ENCODE assay signal across 8 mouse cellular contexts in the genomic region with DNA sequence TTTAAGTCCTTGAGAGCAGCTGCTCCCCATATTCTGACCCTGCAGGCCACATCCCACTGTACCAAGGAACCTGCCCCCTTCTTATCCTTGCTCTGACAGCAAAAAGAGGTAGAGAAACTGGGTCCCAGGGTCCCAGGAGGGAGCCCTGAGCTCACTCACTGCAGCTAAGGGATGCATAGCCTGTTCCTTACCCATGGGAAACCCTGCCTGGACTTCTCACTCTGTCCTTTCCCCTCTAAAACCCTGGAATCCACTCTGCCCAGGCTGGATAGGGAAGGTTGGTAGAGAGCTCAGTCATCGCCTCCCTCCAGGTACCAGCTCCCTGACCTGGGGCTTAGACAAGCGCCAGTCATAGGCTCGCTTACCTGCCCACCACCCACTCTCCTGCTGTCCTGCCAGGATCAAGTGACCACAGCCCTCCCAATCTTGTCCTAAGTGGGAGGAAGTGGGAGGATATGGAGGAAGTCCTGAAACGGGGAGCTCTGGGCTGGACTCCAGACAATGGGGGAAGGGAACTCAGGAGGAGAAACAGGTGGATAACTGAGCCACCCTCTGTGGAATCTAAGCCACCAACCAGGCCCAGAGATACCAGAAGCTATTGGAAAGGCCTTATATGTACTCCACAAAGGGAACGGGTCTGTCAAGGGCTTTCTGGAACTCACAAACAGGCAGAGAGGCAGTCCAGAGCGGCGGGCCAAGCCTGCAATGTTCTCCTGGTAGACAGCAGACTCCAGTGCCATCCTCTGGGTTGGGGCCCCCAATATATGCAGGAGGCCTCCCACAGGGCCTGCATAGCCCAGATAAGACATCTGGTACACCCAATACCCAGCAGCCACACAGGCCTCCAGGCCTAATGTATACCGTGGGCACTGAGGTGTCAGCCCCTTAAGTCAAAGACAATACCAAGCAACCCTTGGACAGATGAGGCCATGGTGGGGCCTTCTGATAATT. TPM values are rescaled to one million over a fixed set of nuclear protein-coding genes. Genes with fewer than 3 reads are reported as not detected.
DNase-seq lines count a peak whose midpoint lies in the region; ATAC-seq and TF ChIP-seq lines count a peak whose summit lies in the region.

No protein-coding gene starts in this region.

- 88% methylated on average over 8 of the region's 8 CpGs for WGBS in embryonic facial prominence, embryonic 15.5 days
- WGBS in intestine, postnatal 0 days = 62% methylated on average over 8 of the region's 8 CpGs

- peak overlapping the region; percentile 34; the same call in 1 of the 2 replicates for H3K27ac ChIP-seq in embryonic facial prominence, embryonic 15.5 days (replicated peaks)
- no peak overlapping the region; the same call in 1 of the 2 replicates for H3K27ac ChIP-seq in intestine, postnatal 0 days (ENCODE audit: low read depth, low read length)

- H3K9me3 ChIP-seq in embryonic facial prominence, embryonic 15.5 days (replicated peaks) = no peaks in the 10 kb centered on the region
- no peaks in the 10 kb centered on the region for H3K9me3 ChIP-seq in intestine, postnatal 0 days (ENCODE audit: control insufficient read depth)

- peaks cover 74% of the 10 kb centered on the region for H3K4me1 ChIP-seq in embryonic facial prominence, embryonic 15.5 days
- peaks cover 29% of the 10 kb centered on the region; the same call in 1 of the 2 replicates for H3K4me1 ChIP-seq in intestine, postnatal 0 days (replicated peaks; ENCODE audit: control insufficient read depth, insufficient read depth, low read length)

- TF ChIP-seq CTCF in intestine, postnatal 0 days (IDR thresholded peaks at IDR 0.05; ENCODE audit: low read depth) = no peak

- H3K4me3 ChIP-seq in embryonic facial prominence, embryonic 15.5 days (replicated peaks) = no peak overlapping the region
- no peak overlapping the region for H3K4me3 ChIP-seq in intestine, postnatal 0 days (ENCODE audit: low read depth, low read length)

- DNase-seq in layer of hippocampus, adult 11-12 months (ENCODE audit: low spot score) = peak; percentile 3
- no peak for DNase-seq in layer of hippocampus, postnatal 14 days (ENCODE audit: low spot score in 2 of 2)
- DNase-seq in lung, postnatal 10 days = peak; percentile 72
- DNase-seq in layer of hippocampus, adult 9-10 months (ENCODE audit: low spot score) = no peak
- no peak for DNase-seq in layer of hippocampus, postnatal 25 days (ENCODE audit: extremely low spot score in 1 of 2, low spot score in 1 of 2)

- ATAC-seq in embryonic facial prominence, embryonic 15.5 days (ENCODE audit: insufficient number of reproducible peaks, low FRiP score, low TSS enrichment, low read depth) = no peak
- ATAC-seq in intestine, postnatal 0 days = no peak
- ATAC-seq in granulocyte monocyte progenitor cell, adult 5-6 weeks (replicated peaks; ENCODE audit: poor library complexity, severe bottlenecking) = no peak

- no peak overlapping the region for H3K4me2 ChIP-seq in embryonic facial prominence, embryonic 15.5 days (replicated peaks)
- peak overlapping the region; percentile 99 for H3K4me2 ChIP-seq in intestine, postnatal 0 days (replicated peaks; ENCODE audit: low read depth)

- no peak overlapping the region for H3K9ac ChIP-seq in embryonic facial prominence, embryonic 15.5 days
- no peak overlapping the region; the same call in 1 of the 2 replicates for H3K9ac ChIP-seq in intestine, postnatal 0 days (ENCODE audit: low read depth, low read length)

- no peaks in the 10 kb centered on the region for H3K27me3 ChIP-seq in embryonic facial prominence, embryonic 15.5 days
- no peaks in the 10 kb centered on the region for H3K27me3 ChIP-seq in intestine, postnatal 0 days (replicated peaks; ENCODE audit: control insufficient read depth, insufficient read depth, low read length)

- H3K36me3 ChIP-seq in embryonic facial prominence, embryonic 15.5 days = 0 out of 2 replicates have a peak, but pooled peaks cover 3% of the 10 kb centered on the region
- peaks cover 5% of the 10 kb centered on the region; the same call in 1 of the 2 replicates for H3K36me3 ChIP-seq in intestine, postnatal 0 days (ENCODE audit: control insufficient read depth, insufficient read depth)

RNA-seq across cellular contexts. Expression of a gene that starts 2.3 kb away (rescaled TPM):
- total RNA-seq in layer of hippocampus, postnatal 14 days (2021) = 10 to 100 TPM; 80.9 to 89.8 TPM
- 163 and 185 TPM in 2 replicates for polyA plus RNA-seq in embryonic facial prominence, embryonic 15.5 days (2015; fragmentation: Nextera tagmentation; extraction: Ambion mirVana)
- 117 and 126 TPM in 2 replicates for polyA plus RNA-seq in intestine, postnatal 0 days (2015; fragmentation: Nextera tagmentation; extraction: Ambion mirVana)
- 48.7 and 61.3 TPM in 2 replicates for total RNA-seq in granulocyte monocyte progenitor cell, adult 5-6 weeks (2014; fragmentation: Nextera tagmentation)
- total RNA-seq in granulocyte monocyte progenitor cell, adult 5-6 weeks (2017) = 22.4 and 27.8 TPM in 2 replicates
- 10 to 100 TPM; 59.9 to 62.0 TPM for total RNA-seq in layer of hippocampus, postnatal 25 days (2021)

RNA-seq across cellular contexts. Expression of a gene that starts 20.9 kb away (rescaled TPM):
- total RNA-seq in layer of hippocampus, postnatal 14 days (2021) = 10 to 100 TPM; 85.8 to 87.6 TPM
- 142 and 147 TPM in 2 replicates for polyA plus RNA-seq in embryonic facial prominence, embryonic 15.5 days (2015; fragmentation: Nextera tagmentation; extraction: Ambion mirVana)
- 49.8 and 51.6 TPM in 2 replicates for polyA plus RNA-seq in intestine, postnatal 0 days (2015; fragmentation: Nextera tagmentation; extraction: Ambion mirVana)
- 56.1 and 72.5 TPM in 2 replicates for total RNA-seq in granulocyte monocyte progenitor cell, adult 5-6 weeks (2014; fragmentation: Nextera tagmentation)
- total RNA-seq in granulocyte monocyte progenitor cell, adult 5-6 weeks (2017) = 78.7 and 81.9 TPM in 2 replicates
- 10 to 100 TPM; 88.1 to 89.3 TPM for total RNA-seq in layer of hippocampus, postnatal 25 days (2021)

RNA-seq across cellular contexts. Expression of a gene that starts 47.4 kb away (rescaled TPM):
- 100 to 1,000 TPM; 128 to 133 TPM for total RNA-seq in layer of hippocampus, postnatal 14 days (2021)
- polyA plus RNA-seq in embryonic facial prominence, embryonic 15.5 days (2015; fragmentation: Nextera tagmentation; extraction: Ambion mirVana) = 69.5 and 76.2 TPM in 2 replicates
- polyA plus RNA-seq in intestine, postnatal 0 days (2015; fragmentation: Nextera tagmentation; extraction: Ambion mirVana) = 32.1 and 32.7 TPM in 2 replicates
- 26.9 and 35.9 TPM in 2 replicates for total RNA-seq in granulocyte monocyte progenitor cell, adult 5-6 weeks (2014; fragmentation: Nextera tagmentation)
- total RNA-seq in granulocyte monocyte progenitor cell, adult 5-6 weeks (2017) = 50.0 and 88.6 TPM in 2 replicates
- total RNA-seq in layer of hippocampus, postnatal 25 days (2021) = 100 to 1,000 TPM; 144 to 161 TPM

Comparison
In these comparisons a context has a peak if more than half of its experiments do, and no peak if none do; other contexts are left out.
1. DNase-seq: peak in layer of hippocampus, adult 11-12 months (single experiment) and lung, postnatal 10 days (single experiment); none in layer of hippocampus, postnatal 14 days (0 of 2), layer of hippocampus, adult 9-10 months (single experiment) and layer of hippocampus, postnatal 25 days (0 of 2).